Mouse (Mus musculus) CD4-positive, CD25-positive, alpha-beta regulatory T cell, adult 2 months (primary cell): Measurements from ENCODE around the gene Akap10.
A peak's percentile ranks its signal among the peaks of the same experiment; 100 is the strongest.
"Not testable (repeated sequence)": the region's sequence is repeated elsewhere in the genome, so short reads cannot be mapped to it uniquely, and the experiment has no call there.

ENCODE experiments used
- DNase-seq: peaks from one replicate; pipeline ENCODE4 v3.0.0-alpha.2; 2012; ENCODE audit warnings: low read depth, low spot score

Gene Akap10

GRCm38 (mm10) chr11:61930098-61930517, at the start of gene Akap10:
Gene Akap10, minus strand, starts transcription at chr11:61930252.
- DNase-seq: peak; percentile 98

- no peak for DNase-seq
These were observed 45.7 kb upstream of the Akap10 start for GRCm38 (mm10) chr11:61975783-61976182.

GRCm38 (mm10) chr11:61974106-61974707, 44.2 kb upstream of the Akap10 start:
- DNase-seq: no peak

- DNase-seq: no peak
These were observed 41.6 kb upstream of the Akap10 start for GRCm38 (mm10) chr11:61971441-61972221.

GRCm38 (mm10) chr11:61970901-61971300, 40.8 kb upstream of the Akap10 start:
- no peak for DNase-seq

- DNase-seq: no peak
These were observed 38.8 kb upstream of the Akap10 start for GRCm38 (mm10) chr11:61968875-61969274.

- DNase-seq: no peak
These were observed 37.0 kb upstream of the Akap10 start for GRCm38 (mm10) chr11:61967034-61967433.

- DNase-seq: no peak
These were observed 34.6 kb upstream of the Akap10 start for GRCm38 (mm10) chr11:61964611-61965010.

- DNase-seq: no peak
These were observed 33.1 kb upstream of the Akap10 start for GRCm38 (mm10) chr11:61963193-61963592.

GRCm38 (mm10) chr11:61962684-61963083, 32.6 kb upstream of the Akap10 start:
- DNase-seq: no peak

GRCm38 (mm10) chr11:61960096-61960495, 30.0 kb upstream of the Akap10 start:
- DNase-seq: no peak

- not testable (repeated sequence) for DNase-seq
These were observed 28.7 kb upstream of the Akap10 start for GRCm38 (mm10) chr11:61958706-61959105.

- peak; percentile 40 for DNase-seq
These were observed 27.3 kb upstream of the Akap10 start for GRCm38 (mm10) chr11:61957296-61957813.

- peak; percentile 91 for DNase-seq
These were observed 26.7 kb upstream of the Akap10 start, which contains the start of gene Specc1 for GRCm38 (mm10) chr11:61956572-61957295. Gene Specc1, plus strand, starts transcription at chr11:61956763.

- no peak for DNase-seq
These were observed 25.9 kb upstream of the Akap10 start for GRCm38 (mm10) chr11:61955951-61956350.

- DNase-seq: no peak
These were observed 25.1 kb upstream of the Akap10 start for GRCm38 (mm10) chr11:61955136-61955535.

- DNase-seq: peak; percentile 90
These were observed 20.6 kb upstream of the Akap10 start for GRCm38 (mm10) chr11:61950632-61951031.

- DNase-seq: peak; percentile 74
These were observed 19.3 kb upstream of the Akap10 start for GRCm38 (mm10) chr11:61949315-61949714.

- no peak for DNase-seq
These were observed 16.6 kb upstream of the Akap10 start for GRCm38 (mm10) chr11:61946608-61947007.

GRCm38 (mm10) chr11:61944417-61944816, 14.4 kb upstream of the Akap10 start:
- no peak for DNase-seq

- DNase-seq: no peak
These were observed 12.9 kb upstream of the Akap10 start for GRCm38 (mm10) chr11:61942903-61943302.

- DNase-seq: no peak
These were observed 7.7 kb upstream of the Akap10 start for GRCm38 (mm10) chr11:61937761-61938160.
